Mouse (Mus musculus): ENCODE data around the gene Notch3. TPM values are rescaled to one million over a fixed set of nuclear protein-coding genes. Genes with fewer than 3 reads are reported as not detected.

Notch3 gene
- polyA plus RNA-seq, 1 experiment from 2014 or later = 26.0 TPM

DNA sequence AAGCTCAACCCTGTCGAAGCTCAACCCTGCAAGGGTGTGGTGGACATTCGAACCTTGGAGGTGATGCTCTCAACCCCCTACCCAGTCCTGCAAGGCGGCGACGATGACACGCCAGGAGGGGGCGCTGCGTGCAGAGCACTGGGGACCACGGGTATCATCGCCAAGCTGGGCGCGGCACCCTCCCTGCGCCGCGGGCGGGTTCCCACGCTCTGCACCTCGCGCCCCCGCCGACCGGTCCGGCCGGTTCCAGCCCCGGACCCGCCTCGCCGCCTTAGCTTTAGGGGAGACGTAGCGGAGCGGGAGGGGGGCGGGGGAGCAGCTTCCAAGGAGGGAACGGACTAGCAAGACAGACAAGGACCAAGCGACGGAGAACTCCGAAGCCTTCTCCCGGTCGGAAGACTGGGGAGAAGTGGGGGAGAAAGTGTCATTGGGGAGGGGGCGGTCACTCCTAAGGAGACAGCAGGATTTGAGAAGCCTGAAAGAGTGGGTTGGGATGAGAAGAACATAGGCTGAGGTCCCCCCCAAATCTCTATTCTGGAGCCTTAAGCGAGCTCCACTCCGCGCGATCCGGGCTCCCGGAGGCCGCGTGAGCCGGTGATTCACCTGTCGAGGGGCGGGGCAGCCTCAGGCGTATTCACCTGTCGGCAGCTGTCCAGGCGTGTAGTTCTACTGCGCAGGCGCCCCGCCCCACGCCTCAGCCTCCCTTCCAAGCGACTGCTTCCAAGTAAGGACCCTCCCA, 4.4 kb downstream of the Notch3 start:
- ATAC-seq (ENCODE audit: insufficient number of reproducible peaks, low FRiP score, low TSS enrichment, low read depth) = no peak
- H3K4me1 ChIP-seq (ENCODE audit: control insufficient read depth, insufficient read depth, low read length) = peaks cover 25% of the 10 kb centered on the region
- peak overlapping the region; percentile 51 for H3K9ac ChIP-seq (ENCODE audit: low read length)
- H3K4me3 ChIP-seq (ENCODE audit: low read depth, low read length) = peak overlapping the region; percentile 35
- no peaks in the 10 kb centered on the region for H3K27me3 ChIP-seq (ENCODE audit: control insufficient read depth, insufficient read depth, low read length)
- DNase-seq (ENCODE audit: low spot score) = peak; percentile 84
- H3K27ac ChIP-seq (replicated peaks; ENCODE audit: low read depth, low read length) = no peak overlapping the region
- H3K36me3 ChIP-seq (ENCODE audit: control insufficient read depth, insufficient read depth, low read length) = peaks cover 2% of the 10 kb centered on the region; the same call in 1 of the 2 replicates
- H3K9me3 ChIP-seq (ENCODE audit: control insufficient read depth, low read length) = no peaks in the 10 kb centered on the region
- H3K4me2 ChIP-seq (ENCODE audit: low read depth, severe bottlenecking) = peak overlapping the region; percentile 74
- WGBS = 2% methylated on average over 58 of the region's 58 CpGs

DNA sequence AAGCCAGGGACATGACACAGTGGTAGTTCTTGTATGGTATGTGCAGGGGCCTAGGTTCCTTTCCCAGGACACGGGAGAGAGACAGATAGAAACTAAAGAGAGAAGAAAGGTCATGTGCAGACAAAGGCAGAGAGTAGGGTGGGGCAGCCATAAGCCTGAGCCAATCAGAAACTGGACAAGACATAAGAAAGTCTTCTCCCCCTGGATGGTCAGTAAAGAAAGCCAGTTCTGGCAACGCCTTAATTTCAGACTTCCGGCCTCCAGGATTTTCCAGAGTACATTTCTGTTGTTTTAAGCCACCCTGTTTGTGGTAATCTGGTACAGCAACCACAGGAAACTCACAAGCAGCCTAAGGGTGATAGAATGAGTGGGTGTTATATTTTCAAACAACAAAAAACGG, 5.8 kb downstream of the Notch3 start:
- H3K4me3 ChIP-seq (ENCODE audit: low read depth, low read length) = no peak overlapping the region
- peaks cover 21% of the 10 kb centered on the region for H3K4me1 ChIP-seq (ENCODE audit: control insufficient read depth, insufficient read depth, low read length)
- no peak overlapping the region for H3K27ac ChIP-seq (replicated peaks; ENCODE audit: low read depth, low read length)
- H3K36me3 ChIP-seq (ENCODE audit: control insufficient read depth, insufficient read depth, low read length) = peaks cover 2% of the 10 kb centered on the region; the same call in 1 of the 2 replicates
- DNase-seq (ENCODE audit: low spot score) (no peak), ATAC-seq (ENCODE audit: insufficient number of reproducible peaks, low FRiP score, low TSS enrichment, low read depth) (no peak)
- 89% methylated on average over 4 of the region's 4 CpGs for WGBS
- no peaks in the 10 kb centered on the region for H3K9me3 ChIP-seq (ENCODE audit: control insufficient read depth, low read length)
- no peaks in the 10 kb centered on the region for H3K27me3 ChIP-seq (ENCODE audit: control insufficient read depth, insufficient read depth, low read length)
- no peak overlapping the region for H3K9ac ChIP-seq (ENCODE audit: low read length)
- H3K4me2 ChIP-seq (ENCODE audit: low read depth, severe bottlenecking) = no peak overlapping the region

DNA sequence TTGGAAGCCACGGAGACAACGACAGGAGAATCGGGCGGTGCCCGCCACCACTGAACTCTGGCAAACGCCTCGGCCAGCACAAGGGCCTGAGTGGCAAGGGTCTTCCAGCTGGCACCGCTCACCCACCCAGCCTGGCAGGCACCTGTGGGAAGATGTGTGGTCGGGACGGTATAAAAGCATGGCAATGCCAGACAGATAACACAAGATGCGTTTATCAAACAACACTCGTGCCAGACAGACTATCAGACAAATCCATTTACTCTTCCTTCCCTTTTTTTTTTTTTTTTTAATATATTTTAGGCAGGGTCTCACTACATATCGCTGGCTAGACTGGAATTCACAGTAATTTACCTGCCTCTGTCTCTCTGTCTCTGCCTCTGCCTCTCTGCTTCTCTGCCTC, 7.8 kb downstream of the Notch3 start:
- Histone ChIP-seq H3K27me3 (ENCODE audit: control insufficient read depth, insufficient read depth, low read length) (no peaks in the 10 kb centered on the region), H3K4me2 (ENCODE audit: low read depth, severe bottlenecking) (no peak overlapping the region), H3K36me3 (ENCODE audit: control insufficient read depth, insufficient read depth, low read length) (peaks cover 10% of the 10 kb centered on the region), H3K4me1 (ENCODE audit: control insufficient read depth, insufficient read depth, low read length) (peaks cover 10% of the 10 kb centered on the region), H3K9me3 (ENCODE audit: control insufficient read depth, low read length) (no peaks in the 10 kb centered on the region), H3K27ac (replicated peaks; ENCODE audit: low read depth, low read length) (no peak overlapping the region), H3K9ac (ENCODE audit: low read length) (no peak overlapping the region), H3K4me3 (ENCODE audit: low read depth, low read length) (no peak overlapping the region)
- DNase-seq (ENCODE audit: low spot score) = no peak
- 93% methylated on average over 13 of the region's 13 CpGs for WGBS
- no peak for ATAC-seq (ENCODE audit: insufficient number of reproducible peaks, low FRiP score, low TSS enrichment, low read depth)

DNA sequence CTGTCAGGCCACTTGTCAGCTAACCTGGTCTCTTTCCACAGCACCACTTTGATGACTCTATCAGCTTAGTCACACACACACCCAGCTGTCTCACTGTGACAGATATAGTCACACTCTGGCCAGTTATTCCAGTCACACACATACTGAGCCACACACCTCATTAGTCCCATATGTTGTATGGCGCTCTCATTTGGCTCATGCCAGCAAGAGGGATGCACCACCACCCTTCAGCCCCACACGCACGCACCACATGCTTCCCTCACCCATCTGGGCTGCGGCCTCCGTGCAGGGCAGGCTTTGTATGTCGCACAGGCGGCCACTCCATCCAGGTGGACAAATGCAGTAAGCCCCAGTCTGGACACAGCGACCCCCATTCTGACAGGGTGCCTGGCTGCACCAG, 19.9 kb downstream of the Notch3 start:
- Histone ChIP-seq H3K36me3 (ENCODE audit: control insufficient read depth, insufficient read depth, low read length) (peaks cover 17% of the 10 kb centered on the region), H3K9me3 (ENCODE audit: control insufficient read depth, low read length) (no peaks in the 10 kb centered on the region), H3K27ac (replicated peaks; ENCODE audit: low read depth, low read length) (no peak overlapping the region), H3K9ac (ENCODE audit: low read length) (no peak overlapping the region), H3K4me1 (ENCODE audit: control insufficient read depth, insufficient read depth, low read length) (0 out of 2 replicates have a peak, but pooled peaks cover 2% of the 10 kb centered on the region), H3K4me3 (ENCODE audit: low read depth, low read length) (no peak overlapping the region), H3K4me2 (ENCODE audit: low read depth, severe bottlenecking) (no peak overlapping the region), H3K27me3 (ENCODE audit: control insufficient read depth, insufficient read depth, low read length) (no peaks in the 10 kb centered on the region)
- no peak; the same call in 1 of the 2 replicates for ATAC-seq (ENCODE audit: insufficient number of reproducible peaks, low FRiP score, low TSS enrichment, low read depth)
- WGBS = 95% methylated on average over 8 of the region's 8 CpGs
- no peak for DNase-seq (ENCODE audit: low spot score)

DNA sequence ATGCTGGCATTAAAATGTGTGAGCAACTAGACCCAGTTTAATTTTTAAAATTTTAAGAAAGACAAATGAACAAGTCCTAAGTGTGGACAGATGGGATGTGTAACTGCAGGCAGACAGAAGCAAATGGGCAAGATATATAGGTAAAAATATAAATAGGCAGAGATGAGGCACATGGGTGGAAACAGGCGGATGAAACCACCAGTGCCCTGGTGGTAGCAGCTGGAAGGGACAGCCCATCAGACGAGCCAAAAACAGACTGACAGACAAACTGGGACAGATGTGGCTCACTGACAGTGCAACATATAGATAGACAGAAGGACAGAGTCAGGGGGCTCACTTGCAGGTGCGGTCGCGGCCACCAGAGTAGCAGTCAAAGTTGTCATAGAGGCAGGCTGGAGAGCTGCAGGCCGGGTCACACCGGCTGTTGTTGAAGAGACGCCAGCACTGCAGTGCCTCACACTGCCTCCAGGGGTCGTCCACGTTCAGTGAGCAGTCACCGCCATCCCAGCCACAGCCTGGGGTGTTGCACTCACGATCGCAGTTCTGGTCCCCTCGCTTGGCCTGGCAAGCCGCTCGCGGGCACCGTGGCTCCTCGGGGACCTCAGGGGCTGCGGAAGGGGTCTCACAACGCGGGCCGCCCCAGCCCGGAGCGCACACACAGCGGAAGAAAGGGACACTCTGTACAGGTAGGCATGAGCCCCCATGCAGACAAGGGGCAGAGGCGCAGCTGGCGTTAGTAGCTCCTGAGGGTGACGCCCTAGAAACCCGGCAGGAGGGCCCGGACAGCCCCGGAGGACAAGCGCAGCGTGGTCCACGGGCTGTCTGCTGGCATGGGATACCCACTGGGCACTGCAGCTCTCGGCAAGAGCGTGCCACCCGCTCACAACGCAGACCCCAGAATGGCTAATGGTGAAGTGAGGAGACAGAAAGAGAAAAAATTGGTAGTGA, 23.5 kb downstream of the Notch3 start:
- H3K27ac ChIP-seq (replicated peaks; ENCODE audit: low read depth, low read length) = no peak overlapping the region
- H3K36me3 ChIP-seq (ENCODE audit: control insufficient read depth, insufficient read depth, low read length) = peaks cover 10% of the 10 kb centered on the region; the same call in 1 of the 2 replicates

DNA sequence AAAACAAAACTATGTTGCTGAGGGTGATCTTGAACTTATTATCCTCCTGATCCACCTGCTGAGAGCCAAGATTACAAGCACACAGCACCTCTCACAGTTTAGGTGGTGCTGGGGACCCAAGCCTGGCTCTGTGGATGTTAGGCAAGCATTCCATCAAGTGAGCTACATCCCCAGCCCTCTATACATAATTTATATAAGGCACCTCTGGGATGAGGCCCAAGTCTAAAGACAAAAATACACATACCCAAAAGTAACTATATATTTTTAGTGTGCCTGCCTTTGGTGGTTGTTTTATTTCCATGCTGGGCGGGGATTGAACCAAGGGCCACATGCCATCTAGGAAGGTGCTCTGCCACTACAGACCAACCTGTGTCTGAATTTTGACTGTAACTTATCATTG, 24.4 kb downstream of the Notch3 start:
- Histone ChIP-seq H3K4me2 (ENCODE audit: low read depth, severe bottlenecking) (no peak overlapping the region), H3K4me1 (ENCODE audit: control insufficient read depth, insufficient read depth, low read length) (0 out of 2 replicates have a peak, but pooled peaks cover 2% of the 10 kb centered on the region), H3K27ac (replicated peaks; ENCODE audit: low read depth, low read length) (no peak overlapping the region), H3K27me3 (ENCODE audit: control insufficient read depth, insufficient read depth, low read length) (no peaks in the 10 kb centered on the region), H3K36me3 (ENCODE audit: control insufficient read depth, insufficient read depth, low read length) (peaks cover 7% of the 10 kb centered on the region; the same call in 1 of the 2 replicates), H3K4me3 (ENCODE audit: low read depth, low read length) (no peak overlapping the region), H3K9ac (ENCODE audit: low read length) (no peak overlapping the region), H3K9me3 (ENCODE audit: control insufficient read depth, low read length) (no peaks in the 10 kb centered on the region)
- DNase-seq (ENCODE audit: low spot score) (no peak), ATAC-seq (ENCODE audit: insufficient number of reproducible peaks, low FRiP score, low TSS enrichment, low read depth) (no peak)
- WGBS = 97% methylated on average over 1 of the region's 1 CpGs

More for the DNA sequence above, 23.5 kb downstream of the Notch3 start:
- 29% methylated on average over 37 of the region's 39 CpGs for WGBS
- Histone ChIP-seq H3K27me3 (ENCODE audit: control insufficient read depth, insufficient read depth, low read length) (no peaks in the 10 kb centered on the region), H3K9me3 (ENCODE audit: control insufficient read depth, low read length) (no peaks in the 10 kb centered on the region), H3K4me2 (ENCODE audit: low read depth, severe bottlenecking) (no peak overlapping the region), H3K9ac (ENCODE audit: low read length) (no peak overlapping the region), H3K4me1 (ENCODE audit: control insufficient read depth, insufficient read depth, low read length) (0 out of 2 replicates have a peak, but pooled peaks cover 2% of the 10 kb centered on the region), H3K4me3 (ENCODE audit: low read depth, low read length) (0 out of 2 replicates have a peak overlapping the region, but pooled peaks have one; percentile 1)
- ATAC-seq (ENCODE audit: insufficient number of reproducible peaks, low FRiP score, low TSS enrichment, low read depth) (no peak), DNase-seq (ENCODE audit: low spot score) (peak; percentile 86)

DNA sequence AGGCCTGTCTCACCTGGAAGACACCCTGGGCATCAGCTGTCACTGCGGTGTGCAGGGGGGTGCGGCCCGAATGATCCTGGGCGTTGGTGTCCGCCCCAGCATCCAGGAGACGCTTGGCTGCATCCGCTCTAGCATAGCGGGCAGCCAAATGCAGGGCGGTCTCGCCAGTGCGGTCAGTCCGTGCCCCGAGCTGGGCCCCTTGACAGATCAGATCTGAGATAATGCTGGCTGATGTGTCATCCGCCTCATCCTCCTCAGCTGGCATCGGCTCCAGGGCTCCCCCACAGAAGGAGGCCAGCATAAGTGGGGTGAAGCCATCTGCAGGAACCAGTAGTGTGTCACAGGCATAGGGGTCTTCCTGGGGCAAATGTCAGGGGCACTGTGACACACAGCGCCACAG, 33.3 kb downstream of the Notch3 start:
- no peak overlapping the region for H3K27ac ChIP-seq (replicated peaks; ENCODE audit: low read depth, low read length)
- H3K36me3 ChIP-seq (ENCODE audit: control insufficient read depth, insufficient read depth, low read length) = peaks cover 32% of the 10 kb centered on the region
- WGBS = 92% methylated on average over 16 of the region's 16 CpGs

DNA sequence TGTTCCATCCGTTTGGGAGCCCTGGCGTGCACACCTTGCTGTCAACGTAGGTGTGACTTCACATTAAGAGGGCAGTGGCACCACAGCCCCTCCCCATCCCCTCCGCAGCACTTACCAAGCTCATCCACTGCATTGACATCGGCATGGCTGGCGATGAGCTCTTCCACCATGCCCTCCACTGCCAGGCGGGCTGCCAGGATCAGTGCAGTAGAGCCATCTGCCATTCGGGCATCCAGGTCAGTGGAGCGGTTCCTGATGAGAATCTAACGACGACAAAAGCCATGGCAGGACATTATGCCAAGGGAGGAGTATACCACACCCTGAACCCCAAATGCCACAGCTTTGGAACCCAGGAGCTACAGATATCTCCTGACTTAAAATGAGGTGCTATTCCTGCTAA, 34.6 kb downstream of the Notch3 start:
- H3K36me3 ChIP-seq (ENCODE audit: control insufficient read depth, insufficient read depth, low read length) = peaks cover 40% of the 10 kb centered on the region
- no peak overlapping the region for H3K4me3 ChIP-seq (ENCODE audit: low read depth, low read length)
- DNase-seq (ENCODE audit: low spot score) = no peak
- H3K27ac ChIP-seq (replicated peaks; ENCODE audit: low read depth, low read length) = no peak overlapping the region
- H3K4me1 ChIP-seq (ENCODE audit: control insufficient read depth, insufficient read depth, low read length) = no peaks in the 10 kb centered on the region
- ATAC-seq (ENCODE audit: insufficient number of reproducible peaks, low FRiP score, low TSS enrichment, low read depth) = no peak
- no peak overlapping the region for H3K4me2 ChIP-seq (ENCODE audit: low read depth, severe bottlenecking)
- H3K27me3 ChIP-seq (ENCODE audit: control insufficient read depth, insufficient read depth, low read length) = no peaks in the 10 kb centered on the region
- H3K9me3 ChIP-seq (ENCODE audit: control insufficient read depth, low read length) = no peaks in the 10 kb centered on the region
- 96% methylated on average over 11 of the region's 11 CpGs for WGBS
- H3K9ac ChIP-seq (ENCODE audit: low read length) = no peak overlapping the region

More for the DNA sequence above, 33.3 kb downstream of the Notch3 start:
- H3K4me2 ChIP-seq (ENCODE audit: low read depth, severe bottlenecking) = no peak overlapping the region
- H3K9ac ChIP-seq (ENCODE audit: low read length) = no peak overlapping the region
- no peaks in the 10 kb centered on the region for H3K27me3 ChIP-seq (ENCODE audit: control insufficient read depth, insufficient read depth, low read length)
- ATAC-seq (ENCODE audit: insufficient number of reproducible peaks, low FRiP score, low TSS enrichment, low read depth) (no peak), DNase-seq (ENCODE audit: low spot score) (no peak)
- no peaks in the 10 kb centered on the region for H3K9me3 ChIP-seq (ENCODE audit: control insufficient read depth, low read length)
- H3K4me1 ChIP-seq (ENCODE audit: control insufficient read depth, insufficient read depth, low read length) = no peaks in the 10 kb centered on the region
- H3K4me3 ChIP-seq (ENCODE audit: low read depth, low read length) = no peak overlapping the region
